Mouse (Mus musculus) midbrain, embryonic 15.5 days (tissue): Measurements from ENCODE around the gene Gm4567. TPM values are rescaled to one million over a fixed set of nuclear protein-coding genes. Genes with fewer than 3 reads are reported as not detected.
"Not testable (repeated sequence)": the region's sequence is repeated elsewhere in the genome, so short reads cannot be mapped to it uniquely, and the experiment has no call there.

ENCODE experiments used
- ATAC-seq: fragments of 200-750 bp; cut with Nextera tagmentation; replicated peaks from 2 replicates; pipeline ENCODE4 v1.8.0; 2017; ENCODE audit warnings: moderate TSS enrichment
- H3K27ac ChIP-seq: fragments of 300-500 bp; sonication (generic); 2 replicates; pipeline ENCODE4 v1.5.1; 2015; ENCODE audit warnings: mild to moderate bottlenecking, inconsistent platforms
- H3K27me3 ChIP-seq: fragments of 300-500 bp; sonication (generic); replicated peaks from 2 replicates; pipeline ENCODE4 v1.6.1; 2015; ENCODE audit warnings: inconsistent platforms
- H3K36me3 ChIP-seq: fragments of 300-500 bp; sonication (generic); replicated peaks from 2 replicates; pipeline ENCODE4 v1.6.1; 2015; ENCODE audit warnings: inconsistent platforms
- H3K4me1 ChIP-seq: fragments of 300-500 bp; sonication (generic); 2 replicates; pipeline ENCODE4 v1.6.1; 2015; ENCODE audit warnings: inconsistent platforms
- H3K4me2 ChIP-seq: fragments of 300-500 bp; sonication (generic); 2 replicates; pipeline ENCODE4 v1.6.1; 2015; ENCODE audit warnings: inconsistent platforms, mild to moderate bottlenecking, moderate library complexity
- H3K4me3 ChIP-seq: fragments of 300-500 bp; sonication (generic); 2 replicates; pipeline ENCODE4 v1.5.1; 2015; ENCODE audit warnings: mild to moderate bottlenecking, inconsistent platforms
- H3K9ac ChIP-seq: fragments of 300-500 bp; sonication (generic); 2 replicates; pipeline ENCODE4 v1.6.1; 2015; ENCODE audit warnings: mild to moderate bottlenecking, inconsistent platforms
- H3K9me3 ChIP-seq: fragments of 300-500 bp; sonication (generic); 2 replicates; pipeline ENCODE4 v1.6.1; 2016; ENCODE audit warnings: inconsistent platforms
- WGBS: fragments of 180-500 bp; shearing (Covaris S2); methylation state at CpG from one replicate; pipeline ENCODE4 v1.1.7; 2015; ENCODE audit warnings: mixed read lengths; 5-methylcytosine and 5-hydroxymethylcytosine counted together
- polyA plus RNA-seq: library from polyadenylated mRNA; unstranded; fragments of >200 nt; fragmentation: Nextera tagmentation; extraction: Ambion mirVana; gene quantifications from 2 replicates; pipeline ENCODE4 v1.2.1, GENCODE M21; 2015

Gene Gm4567
- not detected in 2 replicates for polyA plus RNA-seq

- H3K36me3 ChIP-seq, H3K4me1 ChIP-seq, H3K9me3 ChIP-seq, H3K4me3 ChIP-seq, H3K27me3 ChIP-seq, ATAC-seq, H3K9ac ChIP-seq, H3K4me2 ChIP-seq, H3K27ac ChIP-seq: not testable (repeated sequence)
- WGBS: no CpG with 5 or more reads among the region's 1 CpGs
Measured at GRCm38 (mm10) chr7:22719610-22720009, at the start of gene Gm4567. Gm4567 (minus strand) TSS chr7:22719710.

DNA sequence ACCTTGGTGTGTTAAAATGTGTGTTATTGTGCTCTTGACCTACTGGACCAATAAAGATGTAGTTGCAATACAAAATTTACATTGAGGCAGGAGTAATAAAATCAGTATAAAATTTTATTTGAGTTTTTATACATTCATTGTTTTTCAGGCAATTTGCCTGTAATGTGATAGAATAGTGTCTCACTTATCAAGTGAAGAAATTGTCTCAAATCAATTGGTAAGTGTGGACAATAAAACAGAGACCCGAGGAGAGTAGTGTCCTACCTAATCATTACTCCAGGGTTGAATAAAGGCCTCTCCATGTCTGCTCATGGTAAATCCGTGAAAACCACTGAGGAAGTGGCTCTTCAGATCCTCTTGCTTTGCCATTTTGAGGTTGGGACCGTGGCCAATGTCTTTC is 41.9 kb upstream of the Gm4567 start, which contains the start of gene Vmn1r157:
Gene Vmn1r157 (plus strand): TSS at position 301 of the 400 bp plus-strand sequence.
- not testable (repeated sequence) for H3K4me2 ChIP-seq, H3K36me3 ChIP-seq, H3K4me1 ChIP-seq, H3K27ac ChIP-seq, H3K9ac ChIP-seq, ATAC-seq, H3K27me3 ChIP-seq, H3K9me3 ChIP-seq, H3K4me3 ChIP-seq
- 26% methylated on average over 2 of the region's 3 CpGs for WGBS

DNA sequence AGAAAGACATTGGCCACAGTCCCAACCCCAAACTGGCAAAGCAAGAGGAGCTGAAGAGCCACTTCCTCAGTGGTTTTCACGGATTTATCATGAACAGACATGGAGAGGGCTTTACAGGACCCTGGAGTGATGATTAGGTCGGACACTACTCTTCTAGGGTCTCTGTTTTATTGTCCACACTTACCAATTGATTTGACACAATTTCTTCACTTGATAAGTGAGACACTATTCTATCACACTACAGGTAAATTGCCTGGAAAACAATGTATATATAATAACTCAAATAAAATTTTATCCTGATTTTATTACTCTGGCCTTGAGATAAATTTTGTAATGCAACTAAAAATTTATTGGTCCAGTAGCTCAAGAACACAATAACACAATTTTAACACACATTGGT is 27.3 kb downstream of the Gm4567 start, which contains the start of gene Gm8693:
Gene Gm8693 (minus strand): TSS at position 101 of the 400 bp plus-strand sequence.
- not testable (repeated sequence) for H3K36me3 ChIP-seq, H3K27me3 ChIP-seq, H3K4me3 ChIP-seq, H3K9me3 ChIP-seq, H3K4me2 ChIP-seq, ATAC-seq, H3K4me1 ChIP-seq, H3K27ac ChIP-seq, H3K9ac ChIP-seq
- no CpG with 5 or more reads among the region's 2 CpGs for WGBS

Other genes starting within 250 kb of the Gm4567 start
- not detected in 2 replicates for gene Vmn1r151, start 220.0 kb downstream of the Gm4567 start, polyA plus RNA-seq
- gene Vmn1r152, start 196.7 kb downstream of the Gm4567 start, polyA plus RNA-seq: not detected in 2 replicates
- gene Gm8677, start 184.8 kb downstream of the Gm4567 start, polyA plus RNA-seq: not detected in 2 replicates
- gene Gm4201, start 154.4 kb downstream of the Gm4567 start, polyA plus RNA-seq: not detected in 2 replicates
- not detected in 2 replicates for gene Gm4565, start 131.6 kb downstream of the Gm4567 start, polyA plus RNA-seq
- gene Vmn1r155, start 61.7 kb downstream of the Gm4567 start, polyA plus RNA-seq: not detected in 2 replicates
- not detected in 2 replicates for gene Gm8693, start 27.4 kb downstream of the Gm4567 start, polyA plus RNA-seq
- not detected in 2 replicates for gene Vmn1r157, start 42.0 kb upstream of the Gm4567 start, polyA plus RNA-seq
- not detected in 2 replicates for gene Vmn1r158, start 71.1 kb upstream of the Gm4567 start, polyA plus RNA-seq
- not detected in 2 replicates for gene Vmn1r159, start 123.9 kb upstream of the Gm4567 start, polyA plus RNA-seq
- gene Vmn1r160, start 151.5 kb upstream of the Gm4567 start, polyA plus RNA-seq: not detected in 2 replicates